Mouse (Mus musculus) heart, embryonic 15.5 days (tissue): Measurements from ENCODE around the gene Olig2. TPM values are rescaled to one million over a fixed set of nuclear protein-coding genes. Genes with fewer than 3 reads are reported as not detected.
"Not testable (repeated sequence)": the region's sequence is repeated elsewhere in the genome, so short reads cannot be mapped to it uniquely, and the experiment has no call there.

Experiments
- ATAC-seq: fragments of 200-750 bp; cut with Nextera tagmentation; replicated peaks from 2 replicates; pipeline ENCODE4 v1.8.0; 2017; ENCODE audit warnings: low read depth, moderate TSS enrichment; ENCODE audit not compliant: insufficient number of reproducible peaks, insufficient read depth, low FRiP score
- H3K27ac ChIP-seq: fragments of 300-500 bp; sonication (generic); 2 replicates; pipeline ENCODE4 v1.5.1; 2015; ENCODE audit warnings: mild to moderate bottlenecking, inconsistent platforms
- H3K27me3 ChIP-seq: fragments of 300-500 bp; sonication (generic); 2 replicates; pipeline ENCODE4 v1.6.1; 2015; ENCODE audit warnings: inconsistent platforms
- H3K36me3 ChIP-seq: fragments of 300-500 bp; sonication (generic); 2 replicates; pipeline ENCODE4 v1.6.1; 2015; ENCODE audit warnings: mild to moderate bottlenecking, inconsistent platforms
- H3K4me1 ChIP-seq: fragments of 300-500 bp; sonication (generic); replicated peaks from 2 replicates; pipeline ENCODE4 v1.6.1; 2015; ENCODE audit warnings: inconsistent platforms
- H3K4me2 ChIP-seq: fragments of 300-500 bp; sonication (generic); 2 replicates; pipeline ENCODE4 v1.6.1; 2015; ENCODE audit warnings: inconsistent platforms, mild to moderate bottlenecking, moderate library complexity
- H3K4me3 ChIP-seq: fragments of 300-500 bp; sonication (generic); 2 replicates; pipeline ENCODE4 v1.5.1; 2015; ENCODE audit warnings: mild to moderate bottlenecking, inconsistent platforms
- H3K9ac ChIP-seq: fragments of 300-500 bp; sonication (generic); 2 replicates; pipeline ENCODE4 v1.6.1; 2015; ENCODE audit warnings: mild to moderate bottlenecking, inconsistent platforms
- H3K9me3 ChIP-seq: fragments of 300-500 bp; sonication (generic); replicated peaks from 2 replicates; pipeline ENCODE4 v1.6.1; 2016; ENCODE audit warnings: inconsistent platforms
- WGBS: fragments of 180-500 bp; shearing (Covaris S2); methylation state at CpG from one replicate; pipeline ENCODE4 v1.1.7; 2015; ENCODE audit warnings: mixed read lengths; 5-methylcytosine and 5-hydroxymethylcytosine counted together
- polyA plus RNA-seq: library from polyadenylated mRNA; unstranded; fragments of >200 nt; fragmentation: Nextera tagmentation; extraction: Ambion mirVana; gene quantifications from 2 replicates; pipeline ENCODE4 v1.2.1, GENCODE M21; 2015

Gene Olig2
- polyA plus RNA-seq, 1 experiment from 2014 or later: not detected

DNA sequence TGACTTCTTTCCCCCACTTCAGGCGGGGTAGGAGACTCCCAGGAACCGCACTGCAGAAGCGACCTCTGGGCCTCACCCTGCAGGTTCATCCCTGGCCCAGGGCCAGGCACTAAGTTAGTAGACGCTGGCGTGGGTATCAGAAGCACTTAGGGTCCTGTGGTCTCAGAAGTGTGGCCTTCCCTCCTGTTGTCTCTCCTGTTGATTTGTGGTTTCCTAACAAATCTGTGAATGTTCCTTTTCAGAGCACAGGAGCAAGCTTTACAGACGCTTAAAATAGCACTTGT is 2.4 kb downstream of the Olig2 start:
- Histone ChIP-seq H3K27me3 (peaks cover 99% of the 10 kb centered on the region), H3K36me3 (no peaks in the 10 kb centered on the region), H3K4me3 (no peak overlapping the region), H3K27ac (no peak overlapping the region), H3K9ac (no peak overlapping the region), H3K4me2 (no peak overlapping the region), H3K9me3 (no peaks in the 10 kb centered on the region), H3K4me1 (peaks cover 24% of the 10 kb centered on the region)
- no peak for ATAC-seq
- 2% methylated on average over 6 of the region's 6 CpGs for WGBS

DNA sequence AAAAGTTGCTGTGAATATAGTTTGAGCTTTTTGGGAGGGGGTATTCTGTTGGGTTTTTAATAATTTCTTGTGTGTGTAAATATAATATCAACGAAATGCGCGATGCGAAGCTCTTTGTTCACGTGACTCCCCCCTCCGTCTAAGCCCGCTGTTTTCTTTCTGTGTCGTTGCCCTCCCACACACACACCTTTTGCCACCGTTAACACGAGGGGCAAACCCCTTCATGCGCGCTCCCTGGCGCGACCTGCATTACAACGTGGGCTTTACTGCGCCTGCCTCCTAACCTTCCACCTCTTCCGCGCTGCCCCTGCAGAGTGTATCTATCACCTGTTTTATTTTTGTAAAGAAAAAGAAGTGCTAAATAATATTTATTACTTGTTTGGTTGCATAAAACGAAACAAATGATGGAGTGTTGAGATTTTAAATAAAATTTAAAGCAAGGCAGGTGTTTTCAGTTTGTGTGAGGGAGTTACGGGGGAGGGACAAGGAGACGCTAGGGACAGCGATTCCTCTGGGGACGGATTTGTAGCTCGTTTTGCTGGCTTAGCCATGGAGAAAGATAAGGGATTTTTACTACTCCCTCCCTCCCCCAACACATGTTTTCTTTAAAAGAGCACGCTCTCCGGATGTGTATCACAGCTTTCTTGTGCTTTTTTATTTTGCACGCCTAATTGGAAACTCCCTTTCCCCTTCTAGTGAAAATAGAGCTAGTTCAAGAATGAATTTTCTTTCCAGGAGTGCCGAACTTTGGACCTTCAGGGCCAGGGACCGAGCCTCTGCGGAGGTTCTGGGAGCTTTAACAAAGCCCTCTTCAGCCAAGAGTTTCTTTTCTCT is 3.2 kb downstream of the Olig2 start:
- no peak for ATAC-seq
- WGBS: 3% methylated on average over 30 of the region's 30 CpGs
- Histone ChIP-seq H3K4me3 (no peak overlapping the region), H3K27me3 (peaks cover 99% of the 10 kb centered on the region), H3K9me3 (no peaks in the 10 kb centered on the region), H3K9ac (no peak overlapping the region), H3K4me2 (no peak overlapping the region), H3K36me3 (no peaks in the 10 kb centered on the region), H3K27ac (no peak overlapping the region), H3K4me1 (peaks cover 24% of the 10 kb centered on the region)

DNA sequence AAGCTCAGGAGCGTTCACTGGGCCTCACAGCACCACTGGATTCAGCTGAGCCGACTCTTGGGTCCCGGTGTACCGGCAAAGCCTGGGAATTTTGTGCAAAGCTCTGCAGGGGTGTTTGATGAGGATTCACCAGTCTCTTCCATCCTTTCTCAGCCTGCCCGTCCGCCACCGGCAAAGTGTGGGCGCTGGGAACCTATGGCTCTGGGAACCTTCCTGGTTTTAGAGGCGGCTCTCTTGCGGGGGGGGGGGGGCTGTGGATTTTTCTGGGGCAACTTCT is 3.8 kb downstream of the Olig2 start:
- Histone ChIP-seq H3K4me2 (no peak overlapping the region), H3K4me3 (no peak overlapping the region), H3K9me3 (no peaks in the 10 kb centered on the region), H3K9ac (no peak overlapping the region), H3K4me1 (peaks cover 24% of the 10 kb centered on the region), H3K36me3 (no peaks in the 10 kb centered on the region), H3K27ac (no peak overlapping the region), H3K27me3 (peaks cover 99% of the 10 kb centered on the region)
- no peak for ATAC-seq
- WGBS: 2% methylated on average over 10 of the region's 10 CpGs

DNA sequence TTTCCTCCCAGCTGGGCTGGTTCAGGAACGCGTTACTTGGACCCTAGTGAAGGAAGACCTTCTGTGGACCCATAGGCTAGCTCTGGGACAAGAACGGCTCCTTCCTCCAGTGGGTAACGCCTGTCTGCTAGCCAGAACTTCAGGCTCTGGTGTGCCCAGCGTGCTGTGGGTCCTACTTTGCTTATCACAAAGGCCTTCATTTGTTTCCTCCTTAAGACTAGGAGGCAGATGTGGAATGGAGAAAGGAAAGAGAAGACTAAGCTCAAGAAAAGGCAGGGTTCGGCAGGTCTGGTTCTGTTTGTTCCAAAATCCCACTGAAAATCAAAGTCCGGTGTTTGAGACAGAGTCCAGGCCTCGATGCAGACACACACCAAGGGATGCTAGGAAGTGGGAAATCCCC is 4.4 kb downstream of the Olig2 start:
- no peaks in the 10 kb centered on the region for H3K36me3 ChIP-seq
- H3K4me2 ChIP-seq: no peak overlapping the region
- 21% methylated on average over 8 of the region's 8 CpGs for WGBS
- peaks cover 23% of the 10 kb centered on the region for H3K4me1 ChIP-seq
- H3K9ac ChIP-seq: no peak overlapping the region
- H3K27me3 ChIP-seq: peaks cover 99% of the 10 kb centered on the region
- H3K27ac ChIP-seq: no peak overlapping the region
- H3K9me3 ChIP-seq: no peaks in the 10 kb centered on the region
- ATAC-seq: no peak
- H3K4me3 ChIP-seq: no peak overlapping the region

DNA sequence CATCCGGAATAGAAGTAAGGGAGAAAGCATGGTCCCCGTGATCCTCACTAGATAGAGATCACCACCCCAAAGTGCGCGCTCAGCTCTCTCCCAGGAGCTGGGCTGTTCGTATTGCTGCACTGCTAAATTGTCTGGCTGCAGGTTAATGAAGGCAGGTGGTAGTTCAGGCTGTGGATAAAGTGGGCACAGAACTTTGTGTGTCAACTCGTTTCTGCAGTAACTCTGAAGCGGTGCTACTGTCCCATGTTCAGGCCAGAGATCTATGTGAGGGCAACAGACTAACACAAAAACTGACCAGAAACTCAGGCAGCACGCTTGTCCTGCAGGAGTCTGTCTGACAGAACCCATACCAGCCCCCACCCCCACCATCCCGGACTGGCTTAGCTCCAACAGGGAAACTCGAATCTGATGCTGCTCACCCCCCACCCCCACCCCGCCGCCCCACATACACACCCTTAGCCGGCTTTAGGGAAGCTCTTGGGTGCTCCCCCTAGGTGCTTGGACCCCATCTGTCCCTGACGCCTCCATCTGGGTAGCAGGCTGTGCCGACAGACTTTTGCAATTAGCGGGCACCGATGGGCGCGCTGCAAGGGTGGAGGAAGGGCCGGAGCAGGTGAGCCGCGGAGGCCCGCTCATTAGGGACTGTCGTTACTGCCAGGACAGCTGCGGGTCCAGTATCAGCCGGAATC is 6.7 kb downstream of the Olig2 start:
- peaks cover 99% of the 10 kb centered on the region for H3K27me3 ChIP-seq
- no peak for ATAC-seq
- H3K4me1 ChIP-seq: peaks cover 4% of the 10 kb centered on the region
- WGBS: 4% methylated on average over 26 of the region's 26 CpGs
- no peak overlapping the region for H3K27ac ChIP-seq
- H3K9ac ChIP-seq: no peak overlapping the region
- no peak overlapping the region for H3K4me3 ChIP-seq
- H3K9me3 ChIP-seq: no peaks in the 10 kb centered on the region
- no peak overlapping the region for H3K4me2 ChIP-seq
- H3K36me3 ChIP-seq: no peaks in the 10 kb centered on the region

- Histone ChIP-seq H3K4me1 (no peaks in the 10 kb centered on the region), H3K36me3 (no peaks in the 10 kb centered on the region), H3K4me2 (no peak overlapping the region), H3K27ac (no peak overlapping the region), H3K9ac (no peak overlapping the region), H3K4me3 (no peak overlapping the region), H3K9me3 (no peaks in the 10 kb centered on the region), H3K27me3 (peaks cover 99% of the 10 kb centered on the region)
- WGBS: 5% methylated on average over 25 of the region's 25 CpGs
- no peak for ATAC-seq
Observed at GRCm38 (mm10) chr16:91232470-91233240, 7.4 kb downstream of the Olig2 start.

GRCm38 (mm10) chr16:91233241-91233944 is 8.1 kb downstream of the Olig2 start:
- no peak for ATAC-seq
- Histone ChIP-seq H3K9ac (no peak overlapping the region), H3K4me2 (no peak overlapping the region), H3K27me3 (peaks cover 99% of the 10 kb centered on the region), H3K4me1 (no peaks in the 10 kb centered on the region), H3K9me3 (no peaks in the 10 kb centered on the region), H3K36me3 (no peaks in the 10 kb centered on the region), H3K4me3 (no peak overlapping the region), H3K27ac (no peak overlapping the region)
- WGBS: 22% methylated on average over 11 of the region's 11 CpGs

DNA sequence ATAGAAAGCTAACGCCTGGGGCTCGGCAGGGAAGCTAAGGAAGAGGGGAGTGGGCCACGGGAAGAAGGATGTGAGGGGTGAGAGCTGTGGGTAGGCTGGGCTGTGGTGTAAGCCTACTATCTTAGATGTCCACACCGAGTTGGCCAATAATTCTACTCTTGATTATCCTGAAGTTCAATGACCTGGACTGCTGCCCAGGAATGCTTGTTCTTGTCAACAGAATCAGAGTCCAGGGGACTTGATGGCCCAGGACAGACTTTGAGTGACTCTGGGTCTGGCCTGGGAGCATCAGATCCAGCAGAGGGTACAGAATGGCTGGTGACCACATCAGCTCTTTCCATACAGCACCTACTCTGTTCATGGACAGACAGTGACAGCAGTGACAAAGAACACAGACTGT is 13.8 kb downstream of the Olig2 start:
- peaks cover 81% of the 10 kb centered on the region for H3K27me3 ChIP-seq
- H3K36me3 ChIP-seq: no peaks in the 10 kb centered on the region
- WGBS: 36% methylated on average over 4 of the region's 4 CpGs

DNA sequence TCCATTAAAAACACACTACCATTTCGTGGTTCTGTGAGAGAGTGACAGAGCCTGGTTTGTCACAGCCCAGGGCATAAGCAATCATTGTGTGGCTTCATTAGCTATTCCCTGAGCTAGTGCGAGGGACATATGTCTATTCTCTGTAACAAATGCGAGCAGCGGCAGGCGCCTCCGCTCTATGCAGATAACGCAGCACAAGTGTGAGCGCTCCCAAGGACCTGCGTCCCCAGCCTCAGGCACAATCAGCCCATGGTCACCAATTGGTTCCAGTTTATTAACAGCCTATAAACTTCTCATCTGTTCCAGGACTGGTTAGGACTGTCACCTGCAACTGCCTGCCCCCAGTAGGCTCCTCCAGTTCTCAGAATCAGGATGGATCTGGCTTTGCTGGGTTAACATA is 21.0 kb downstream of the Olig2 start:
- Histone ChIP-seq H3K9ac (no peak overlapping the region), H3K9me3 (no peaks in the 10 kb centered on the region), H3K27ac (no peak overlapping the region), H3K4me3 (no peak overlapping the region), H3K27me3 (peaks cover 35% of the 10 kb centered on the region), H3K4me1 (no peaks in the 10 kb centered on the region), H3K36me3 (no peaks in the 10 kb centered on the region), H3K4me2 (no peak overlapping the region)
- WGBS: 50% methylated on average over 9 of the region's 9 CpGs
- ATAC-seq: no peak

More for the DNA sequence above, 13.8 kb downstream of the Olig2 start:
- no peaks in the 10 kb centered on the region for H3K4me1 ChIP-seq
- no peak overlapping the region for H3K9ac ChIP-seq
- no peak overlapping the region for H3K4me2 ChIP-seq
- ATAC-seq: no peak
- no peak overlapping the region for H3K27ac ChIP-seq
- no peaks in the 10 kb centered on the region for H3K9me3 ChIP-seq
- no peak overlapping the region for H3K4me3 ChIP-seq

DNA sequence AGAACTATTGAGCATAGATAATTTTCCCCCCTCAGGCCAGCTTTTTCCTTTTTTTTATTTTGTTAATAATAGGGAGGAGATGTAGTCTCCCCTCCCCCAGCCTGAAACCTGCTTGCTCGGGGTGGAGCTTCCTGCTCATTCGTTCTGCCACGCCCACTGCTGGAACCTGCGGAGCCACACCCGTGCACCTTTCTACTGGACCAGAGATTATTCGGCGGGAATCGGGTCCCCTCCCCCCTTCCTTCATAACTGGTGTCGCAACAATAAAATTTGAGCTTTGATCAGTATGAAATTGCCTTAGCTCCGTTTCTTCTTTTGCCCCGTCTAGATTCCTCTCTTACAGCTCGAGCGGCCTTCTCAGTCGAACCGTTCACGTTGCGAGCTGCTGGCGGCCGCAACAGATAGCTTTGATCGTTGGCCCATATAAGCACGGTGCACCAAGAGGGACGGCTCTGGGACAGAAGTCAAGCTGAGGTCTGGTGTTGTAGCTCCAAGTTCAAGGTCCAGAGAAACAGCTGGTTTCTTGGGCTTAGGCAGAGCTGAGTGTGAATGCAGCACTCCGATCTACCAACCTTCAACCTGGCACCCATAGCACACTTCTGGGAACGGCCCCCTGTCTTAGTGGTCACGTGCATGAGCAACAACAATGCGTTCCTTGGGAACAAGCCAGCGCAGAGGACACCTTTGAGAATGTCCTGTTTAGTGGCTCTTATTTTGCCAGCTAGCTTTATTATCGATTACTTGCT is 30.3 kb downstream of the Olig2 start:
- H3K4me3 ChIP-seq, H3K36me3 ChIP-seq, H3K27ac ChIP-seq, H3K4me1 ChIP-seq, H3K9ac ChIP-seq, H3K4me2 ChIP-seq, H3K9me3 ChIP-seq, ATAC-seq: not testable (repeated sequence)
- peaks cover 43% of the 10 kb centered on the region for H3K27me3 ChIP-seq
- WGBS: 5% methylated on average over 19 of the region's 28 CpGs

- H3K4me3 ChIP-seq: no peak overlapping the region
- 45% methylated on average over 3 of the region's 3 CpGs for WGBS
- H3K27me3 ChIP-seq: peaks cover 67% of the 10 kb centered on the region
- H3K9ac ChIP-seq: no peak overlapping the region
- no peak overlapping the region for H3K4me2 ChIP-seq
- ATAC-seq: no peak
- no peaks in the 10 kb centered on the region for H3K4me1 ChIP-seq
- no peaks in the 10 kb centered on the region for H3K36me3 ChIP-seq
- H3K9me3 ChIP-seq: no peaks in the 10 kb centered on the region
- H3K27ac ChIP-seq: no peak overlapping the region
Observed at GRCm38 (mm10) chr16:91258956-91259355, 33.7 kb downstream of the Olig2 start.
